Mouse (Mus musculus) C2C12 (cell line): ENCODE results near the gene Ston2. TPM values are rescaled to one million over a fixed set of nuclear protein-coding genes. Genes with fewer than 3 reads are reported as not detected.

Experiments
- H3K27me3 ChIP-seq: one replicate; pipeline ENCODE4 v1.6.1; 2011; ENCODE audit not compliant: control insufficient read depth, insufficient read depth, insufficient read length
- H3K36me3 ChIP-seq: one replicate; pipeline ENCODE4 v1.6.1; 2011; ENCODE audit not compliant: control insufficient read depth, insufficient read depth
- H3K4me3 ChIP-seq: one replicate; pipeline ENCODE4 v1.5.1; 2011; ENCODE audit warnings: mild to moderate bottlenecking, control low read depth; ENCODE audit not compliant: poor library complexity, insufficient read depth, severe bottlenecking
- H3K79me2 ChIP-seq: one replicate; pipeline ENCODE4 v1.6.1; 2011; ENCODE audit not compliant: control insufficient read depth, insufficient read depth
- H3K79me3 ChIP-seq: one replicate; pipeline ENCODE4 v1.6.1; 2011; ENCODE audit warnings: low read depth, control low read depth
- H3ac ChIP-seq: one replicate; pipeline ENCODE3; 2011; ENCODE audit warnings: low read depth; ENCODE audit not compliant: control insufficient read depth, insufficient read length
- CEBPB ChIP-seq: IDR thresholded peaks from one replicate; pipeline ENCODE4 v1.6.1; 2011; ENCODE audit warnings: low read depth, mild to moderate bottlenecking, control low read depth, moderate library complexity
- CTCF ChIP-seq: IDR thresholded peaks from one replicate; pipeline ENCODE4 v1.5.1; 2011; ENCODE audit not compliant: control insufficient read depth, insufficient read depth, insufficient read length
- FOSL1 ChIP-seq: IDR thresholded peaks from one replicate; pipeline ENCODE4 v1.8.0; 2011; ENCODE audit warnings: mild to moderate bottlenecking, low read length; ENCODE audit not compliant: poor library complexity, insufficient read depth, severe bottlenecking
- MAX ChIP-seq: IDR thresholded peaks from one replicate; pipeline ENCODE4 v1.6.1; 2011; ENCODE audit warnings: mild to moderate bottlenecking, control low read depth
- MYOD1 ChIP-seq: IDR thresholded peaks from one replicate; pipeline ENCODE4 v1.6.1; 2011; ENCODE audit warnings: low read depth; ENCODE audit not compliant: control insufficient read depth, insufficient read length
- MYOG ChIP-seq: IDR thresholded peaks from one replicate; pipeline ENCODE4 v1.6.1; 2011; ENCODE audit not compliant: control insufficient read depth, insufficient read length; ENCODE audit errors: extremely low read depth
- USF1 ChIP-seq: IDR thresholded peaks from one replicate; pipeline ENCODE4 v1.6.1; 2011; ENCODE audit warnings: low read depth, mild to moderate bottlenecking, control low read depth, moderate library complexity
- polyA plus RNA-seq: library from polyadenylated mRNA; unstranded; fragments of >200 nt; fragmentation: generic; extraction: Trizol; gene quantifications from one replicate; pipeline ENCODE4 v1.2.1, GENCODE M21; 2012; ENCODE audit warnings: missing spikeins

Ston2 gene
- polyA plus RNA-seq, 1 experiment = 11.6 TPM

DNA sequence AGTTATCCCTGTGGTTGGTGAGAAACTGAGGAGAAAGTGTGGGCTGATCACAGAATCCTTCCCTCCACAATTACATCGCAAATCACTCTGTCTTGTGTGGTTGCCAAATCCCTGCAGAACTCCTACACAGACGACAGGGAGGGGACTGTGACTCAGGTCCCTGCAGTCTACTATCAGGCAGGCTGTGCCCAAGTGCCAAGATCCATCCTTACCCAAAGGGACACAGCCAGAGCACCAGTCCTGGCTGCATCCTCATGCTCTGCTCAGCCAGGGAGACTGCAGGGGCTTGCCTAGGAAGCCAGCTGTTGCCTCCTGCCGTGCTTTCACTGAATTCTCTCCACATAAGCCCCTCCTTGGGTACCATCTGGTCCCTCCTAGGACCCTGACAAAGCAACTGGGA, 77.3 kb downstream of the Ston2 start:
- no peak overlapping the region for H3ac ChIP-seq
- TF ChIP-seq MYOD1 (no peak), FOSL1 (no peak), MAX (no peak), CTCF (no peak), CEBPB (no peak), USF1 (no peak), MYOG (no peak)
- no peaks in the 10 kb centered on the region for H3K79me2 ChIP-seq
- no peaks in the 10 kb centered on the region for H3K79me3 ChIP-seq
- H3K4me3 ChIP-seq = no peak overlapping the region
- H3K36me3 ChIP-seq = no peaks in the 10 kb centered on the region
- no peaks in the 10 kb centered on the region for H3K27me3 ChIP-seq

DNA sequence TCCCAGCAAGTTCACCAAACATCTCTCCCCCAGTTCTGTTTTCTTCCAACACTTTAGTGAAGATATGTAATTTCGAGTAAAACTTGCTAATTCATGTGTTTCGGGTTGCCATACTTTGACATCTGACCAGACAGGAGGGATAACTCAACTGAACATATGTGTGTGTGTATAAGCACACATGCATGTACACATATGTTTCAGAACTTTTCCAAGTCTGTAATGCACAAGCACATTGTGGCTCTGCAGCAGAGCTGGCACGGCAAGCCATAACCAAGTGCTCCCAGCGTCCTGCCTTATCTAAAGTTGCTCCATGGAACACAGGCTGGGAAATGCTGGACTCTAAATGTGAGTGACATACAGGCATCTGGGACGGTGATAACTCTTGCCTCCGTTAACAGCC, 78.6 kb downstream of the Ston2 start:
- Histone ChIP-seq H3K27me3 (no peaks in the 10 kb centered on the region), H3K4me3 (no peak overlapping the region), H3K79me3 (no peaks in the 10 kb centered on the region), H3K36me3 (no peaks in the 10 kb centered on the region), H3K79me2 (no peaks in the 10 kb centered on the region), H3ac (no peak overlapping the region)
- TF ChIP-seq USF1 (no peak), MYOD1 (no peak), CTCF (no peak), MYOG (no peak), MAX (no peak)

DNA sequence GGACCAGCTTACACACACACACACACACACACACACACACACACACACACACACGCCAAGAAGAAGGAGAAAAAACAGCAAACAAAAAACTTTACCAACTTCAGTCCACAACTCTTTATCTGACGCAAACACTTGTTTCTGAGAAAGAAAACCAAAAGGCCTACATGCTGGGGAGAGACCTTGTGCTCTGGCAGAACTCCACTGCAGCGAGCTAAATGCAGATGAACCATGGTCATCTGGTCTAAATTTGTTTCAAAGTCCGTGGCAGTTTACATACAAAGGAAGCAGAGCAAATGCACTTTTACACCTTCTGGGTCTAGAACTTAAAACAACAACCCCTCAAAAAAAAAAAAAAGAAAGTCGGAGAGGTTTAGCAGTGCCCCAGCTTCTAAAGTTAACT, 79.0 kb downstream of the Ston2 start:
- Histone ChIP-seq H3K27me3 (no peaks in the 10 kb centered on the region), H3ac (no peak overlapping the region), H3K79me2 (no peaks in the 10 kb centered on the region), H3K36me3 (no peaks in the 10 kb centered on the region), H3K4me3 (no peak overlapping the region), H3K79me3 (no peaks in the 10 kb centered on the region)
- no peak for TF ChIP-seq USF1
- TF ChIP-seq FOSL1 = no peak
- TF ChIP-seq MYOG = no peak
- no peak for TF ChIP-seq MYOD1
- TF ChIP-seq MAX = no peak
- TF ChIP-seq CTCF = no peak
- no peak for TF ChIP-seq CEBPB

DNA sequence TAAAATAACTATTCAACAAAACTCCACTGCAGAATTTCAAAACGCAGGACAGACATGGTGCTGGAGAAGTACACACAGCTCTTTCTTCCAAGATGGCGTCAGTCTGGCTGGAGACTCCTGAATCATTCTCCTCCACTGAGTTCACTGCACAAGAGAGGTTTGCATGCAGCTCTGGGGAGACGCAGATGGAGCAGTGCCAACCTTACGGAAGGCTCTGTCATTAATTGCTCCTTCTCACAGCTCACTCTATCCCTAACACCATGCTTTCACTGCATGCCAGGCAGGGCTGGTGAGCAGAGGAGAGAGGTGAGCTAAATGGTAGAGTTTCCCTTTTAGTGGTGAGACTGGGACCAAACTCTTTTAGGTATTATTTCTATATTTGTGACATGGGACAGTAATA, 80.4 kb downstream of the Ston2 start:
- H3K4me3 ChIP-seq = no peak overlapping the region
- H3K79me2 ChIP-seq = no peaks in the 10 kb centered on the region
- H3ac ChIP-seq = no peak overlapping the region
- H3K79me3 ChIP-seq = no peaks in the 10 kb centered on the region
- H3K27me3 ChIP-seq = no peaks in the 10 kb centered on the region
- TF ChIP-seq CEBPB (no peak), MAX (no peak), MYOG (no peak)
- no peaks in the 10 kb centered on the region for H3K36me3 ChIP-seq

DNA sequence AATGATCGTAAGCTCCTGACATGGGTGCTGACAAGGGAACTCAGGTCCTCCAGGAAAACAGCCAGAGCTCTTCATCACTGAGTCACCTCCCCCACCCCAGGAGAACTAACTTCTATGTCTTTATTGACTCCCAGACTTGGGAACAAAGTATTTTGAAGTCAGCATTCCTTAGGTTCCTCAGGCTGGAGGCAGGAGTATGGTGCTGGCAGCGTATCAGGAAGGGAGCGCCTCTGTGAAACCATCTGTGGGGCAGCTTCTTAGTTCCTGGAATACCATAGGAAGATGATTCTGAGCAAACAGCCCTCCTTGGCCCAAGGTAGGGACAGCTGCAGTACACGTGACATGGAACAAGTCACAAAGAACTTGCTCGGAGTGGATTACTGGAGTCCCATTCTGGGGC, 84.7 kb downstream of the Ston2 start:
- H3K27me3 ChIP-seq = no peaks in the 10 kb centered on the region
- H3K79me3 ChIP-seq = no peaks in the 10 kb centered on the region
- TF ChIP-seq FOSL1 (no peak), MYOG (no peak), CTCF (no peak), MAX (no peak), MYOD1 (no peak), CEBPB (no peak), USF1 (no peak)
- no peak overlapping the region for H3ac ChIP-seq
- H3K79me2 ChIP-seq = no peaks in the 10 kb centered on the region
- H3K36me3 ChIP-seq = no peaks in the 10 kb centered on the region
- no peak overlapping the region for H3K4me3 ChIP-seq

DNA sequence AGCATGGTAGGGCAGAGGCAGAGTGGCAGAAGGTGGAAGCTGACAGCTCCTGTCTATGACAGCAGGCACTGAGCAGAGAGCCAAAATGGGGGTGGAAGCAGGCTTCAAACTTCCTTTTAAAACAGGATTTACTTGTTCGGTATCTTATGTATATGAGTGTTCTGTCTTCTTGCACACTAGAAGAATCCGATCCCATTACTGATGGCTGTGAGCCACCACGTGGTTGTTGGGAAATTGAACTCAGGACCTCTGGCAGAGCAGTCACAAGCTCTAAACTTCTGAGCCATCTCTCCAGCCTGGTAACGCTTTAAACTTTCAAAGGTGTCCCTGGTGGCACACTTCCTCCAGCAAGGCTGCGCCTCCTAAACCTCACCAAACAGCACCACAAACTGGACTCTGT, 85.4 kb downstream of the Ston2 start:
- no peaks in the 10 kb centered on the region for H3K27me3 ChIP-seq
- H3ac ChIP-seq = no peak overlapping the region
- H3K79me3 ChIP-seq = no peaks in the 10 kb centered on the region
- H3K79me2 ChIP-seq = no peaks in the 10 kb centered on the region
- no peak for TF ChIP-seq CTCF
- TF ChIP-seq FOSL1 = no peak
- no peak for TF ChIP-seq MYOG
- TF ChIP-seq CEBPB = no peak
- TF ChIP-seq USF1 = no peak
- TF ChIP-seq MYOD1 = no peak
- TF ChIP-seq MAX = no peak
- no peak overlapping the region for H3K4me3 ChIP-seq
- H3K36me3 ChIP-seq = no peaks in the 10 kb centered on the region
